Mouse (Mus musculus): ENCODE measurements around the gene Soga1. TPM values are rescaled to one million over a fixed set of nuclear protein-coding genes. Genes with fewer than 3 reads are reported as not detected.

The Soga1 gene
- total RNA-seq, 2 experiments from 2014 or later, result 20.2 to 25.1 TPM

GRCm38 (mm10) chr2:157070365-157070764, 8.7 kb downstream of the Soga1 start:
- Histone ChIP-seq H3K27ac (peak overlapping the region; percentile 26; the same call in 1 of the 2 replicates), H3K4me3 (no peak overlapping the region)
- no peak for DNase-seq (ENCODE audit: extremely low spot score in 1 of 2, low spot score in 2 of 2)
- intact Hi-C loops (cut with DNase I), result no loop called here
- TF ChIP-seq CTCF (IDR thresholded peaks at IDR 0.05), result no peak

GRCm38 (mm10) chr2:157069755-157070315, 9.2 kb downstream of the Soga1 start:
- H3K27ac ChIP-seq, result peak overlapping the region; percentile 38
- no peak for DNase-seq (ENCODE audit: extremely low spot score in 1 of 2, low spot score in 2 of 2)
- intact Hi-C loops (cut with DNase I), result no loop called here
- no peak overlapping the region for H3K4me3 ChIP-seq
- TF ChIP-seq CTCF (IDR thresholded peaks at IDR 0.05), result no peak

- no peak overlapping the region for H3K4me3 ChIP-seq
- DNase-seq (ENCODE audit: extremely low spot score in 1 of 2, low spot score in 2 of 2), result no peak
- TF ChIP-seq CTCF (IDR thresholded peaks at IDR 0.05), result no peak
- intact Hi-C loops (cut with DNase I), result no loop called here
- peak overlapping the region; percentile 38 for H3K27ac ChIP-seq
Measured at GRCm38 (mm10) chr2:157069355-157069735, 9.7 kb downstream of the Soga1 start.

- no peak for TF ChIP-seq CTCF (IDR thresholded peaks at IDR 0.05)
- Histone ChIP-seq H3K4me3 (no peak overlapping the region), H3K27ac (peak overlapping the region; percentile 38; the same call in 1 of the 2 replicates)
- intact Hi-C loops (cut with DNase I), result no loop called here
- no peak for DNase-seq (ENCODE audit: extremely low spot score in 1 of 2, low spot score in 2 of 2)
Measured at GRCm38 (mm10) chr2:157068701-157069354, 10.2 kb downstream of the Soga1 start.

GRCm38 (mm10) chr2:157066731-157067430, 12.2 kb downstream of the Soga1 start:
- intact Hi-C loops (cut with DNase I), result no loop called here
- no peak for TF ChIP-seq CTCF (IDR thresholded peaks at IDR 0.05)
- Histone ChIP-seq H3K4me3 (no peak overlapping the region), H3K27ac (no peak overlapping the region)
- no peak for DNase-seq (ENCODE audit: extremely low spot score in 1 of 2, low spot score in 2 of 2)

- no peak for DNase-seq (ENCODE audit: extremely low spot score in 1 of 2, low spot score in 2 of 2)
- Histone ChIP-seq H3K4me3 (no peak overlapping the region), H3K27ac (no peak overlapping the region; the same call in 1 of the 2 replicates)
- intact Hi-C loops (cut with DNase I), result no loop called here
- TF ChIP-seq CTCF (IDR thresholded peaks at IDR 0.05), result no peak
Measured at GRCm38 (mm10) chr2:157065879-157066226, 13.2 kb downstream of the Soga1 start.

GRCm38 (mm10) chr2:157064978-157065878, 13.8 kb downstream of the Soga1 start:
- intact Hi-C loops (cut with DNase I), result no loop called here
- Histone ChIP-seq H3K27ac (peak overlapping the region; percentile 59), H3K4me3 (no peak overlapping the region)
- no peak for TF ChIP-seq CTCF (IDR thresholded peaks at IDR 0.05)
- no peak for DNase-seq (ENCODE audit: extremely low spot score in 1 of 2, low spot score in 2 of 2)

- TF ChIP-seq CTCF (IDR thresholded peaks at IDR 0.05), result no peak
- intact Hi-C loops (cut with DNase I), result no loop called here
- Histone ChIP-seq H3K27ac (peak overlapping the region; percentile 59), H3K4me3 (no peak overlapping the region)
- no peak for DNase-seq (ENCODE audit: extremely low spot score in 1 of 2, low spot score in 2 of 2)
Measured at GRCm38 (mm10) chr2:157064136-157064535, 14.9 kb downstream of the Soga1 start.

- H3K27ac ChIP-seq, result no peak overlapping the region
- no peak for TF ChIP-seq CTCF (IDR thresholded peaks at IDR 0.05)
- intact Hi-C loops (cut with DNase I), result no loop called here
- H3K4me3 ChIP-seq, result no peak overlapping the region
- DNase-seq (ENCODE audit: extremely low spot score in 1 of 2, low spot score in 2 of 2), result no peak
Measured at GRCm38 (mm10) chr2:157063241-157063700, 15.8 kb downstream of the Soga1 start.

- no peak for DNase-seq (ENCODE audit: extremely low spot score in 1 of 2, low spot score in 2 of 2)
- intact Hi-C loops (cut with DNase I), result no loop called here
- TF ChIP-seq CTCF (IDR thresholded peaks at IDR 0.05), result no peak
- Histone ChIP-seq H3K4me3 (no peak overlapping the region), H3K27ac (no peak overlapping the region)
Measured at GRCm38 (mm10) chr2:157060557-157061305, 18.3 kb downstream of the Soga1 start.

GRCm38 (mm10) chr2:157060037-157060436, 19.0 kb downstream of the Soga1 start:
- Histone ChIP-seq H3K27ac (0 out of 2 replicates have a peak overlapping the region, but pooled peaks have one; percentile 7), H3K4me3 (no peak overlapping the region)
- intact Hi-C loops (cut with DNase I), result no loop called here
- no peak for DNase-seq (ENCODE audit: extremely low spot score in 1 of 2, low spot score in 2 of 2)
- no peak for TF ChIP-seq CTCF (IDR thresholded peaks at IDR 0.05)
